Mouse (Mus musculus) brain, adult 2 months (tissue): Measurements from ENCODE around the gene Hist2h3c1.
"Not testable (repeated sequence)": the region's sequence is repeated elsewhere in the genome, so short reads cannot be mapped to it uniquely, and the experiment has no call there.

Experiments
- DNase-seq: peaks from one replicate; pipeline ENCODE4 v3.0.0; 2011; ENCODE audit warnings: low read depth, low spot score

Gene Hist2h3c1

DNA sequence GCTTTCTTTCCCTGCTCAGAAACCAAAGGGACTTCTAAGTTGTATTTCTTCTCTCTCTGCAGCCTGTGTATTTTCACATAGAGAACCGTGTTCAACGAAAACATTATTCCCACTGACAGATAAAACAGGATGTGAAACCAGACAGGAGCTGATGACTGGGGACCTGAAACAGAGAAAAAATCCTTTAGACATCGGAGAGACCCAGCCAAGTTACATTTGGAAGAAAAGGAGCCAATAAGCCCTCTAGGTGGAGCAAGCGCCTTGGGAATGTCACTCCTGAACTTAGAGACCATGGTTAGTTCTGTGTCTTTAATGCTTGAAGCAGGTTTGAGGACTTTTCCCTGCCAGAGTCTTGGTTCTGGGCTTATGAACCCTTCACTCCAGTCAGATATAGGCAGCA, 38.0 kb downstream of the Hist2h3c1 start:
- DNase-seq = peak; percentile 71

GRCm38 (mm10) chr3:96287334-96287733, 40.8 kb downstream of the Hist2h3c1 start:
- not testable (repeated sequence) for DNase-seq

- DNase-seq = no peak
Observed at GRCm38 (mm10) chr3:96289201-96289600, 42.7 kb downstream of the Hist2h3c1 start.

- not testable (repeated sequence) for DNase-seq
Observed at GRCm38 (mm10) chr3:96290727-96291126, 44.2 kb downstream of the Hist2h3c1 start.

DNA sequence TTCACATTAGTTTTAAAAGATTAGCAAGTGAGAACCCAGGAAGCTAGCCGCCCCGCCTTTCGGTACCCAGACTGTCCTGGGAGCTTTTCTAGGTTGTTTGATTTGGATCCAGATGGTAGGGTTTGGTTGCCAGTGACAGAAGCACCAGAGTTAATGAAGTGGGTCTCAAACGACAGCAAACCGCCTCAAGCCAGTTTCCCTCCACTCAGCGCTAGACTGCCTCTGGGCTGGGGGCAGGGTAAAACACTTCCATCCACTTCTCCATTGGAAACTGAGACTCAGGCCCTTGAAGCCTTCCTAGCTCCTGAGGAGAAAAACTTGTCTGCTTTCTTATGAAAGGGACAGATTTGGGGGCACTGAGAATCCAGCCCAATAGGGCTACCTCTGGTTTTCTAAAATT, 46.2 kb downstream of the Hist2h3c1 start:
- DNase-seq = no peak

- DNase-seq = no peak
Observed at GRCm38 (mm10) chr3:96293368-96293767, 46.9 kb downstream of the Hist2h3c1 start.

DNA sequence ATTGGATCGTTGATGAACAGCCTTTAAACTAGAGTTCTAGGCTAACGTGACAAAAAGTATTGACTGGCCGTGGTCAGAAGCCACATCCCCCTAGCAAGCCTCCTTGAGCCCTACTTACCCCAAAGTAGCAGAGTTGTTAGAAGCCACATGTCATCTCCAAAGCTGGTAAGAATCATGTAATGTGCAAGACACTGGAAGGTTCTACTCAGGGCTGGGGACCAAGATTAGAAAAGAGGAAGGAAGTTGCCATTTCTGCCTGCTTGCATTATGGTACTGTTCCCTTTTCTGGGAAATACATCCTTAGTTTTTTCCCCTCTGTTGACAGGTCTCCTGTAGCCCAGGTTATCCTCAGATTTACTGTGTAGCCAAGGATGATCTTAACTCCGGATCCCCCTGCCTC, 47.3 kb downstream of the Hist2h3c1 start, which contains the start of gene Fcgr1:
TSS of gene Fcgr1 (minus strand) at position 183 of the 400 bp plus-strand sequence.
- DNase-seq = no peak
